Mouse (Mus musculus) forebrain, postnatal 0 days (tissue): ENCODE results near the gene Jmjd4. TPM values are rescaled to one million over a fixed set of nuclear protein-coding genes. Genes with fewer than 3 reads are reported as not detected.
A peak's percentile ranks its signal among the peaks of the same experiment; 100 is the strongest.

Experiments used
- ATAC-seq: fragments of 200-750 bp; cut with Nextera tagmentation; 2 replicates; pipeline ENCODE4 v1.8.0; 2017; ENCODE audit warnings: mild to moderate bottlenecking, moderate library complexity
- DNase-seq: peaks from one replicate; pipeline ENCODE4 v3.0.0-alpha.2; 2015
- H3K27ac ChIP-seq: fragments of 300-500 bp; sonication (generic); 2 replicates; pipeline ENCODE4 v1.5.1; 2014; ENCODE audit warnings: low read depth, mild to moderate bottlenecking, antibody characterized with exemption, low read length, moderate library complexity, mixed read lengths
- H3K27me3 ChIP-seq: fragments of 300-500 bp; sonication (generic); 2 replicates; pipeline ENCODE4 v1.6.1; 2014; ENCODE audit warnings: mild to moderate bottlenecking, low read length, mixed read lengths; ENCODE audit not compliant: insufficient read depth
- H3K36me3 ChIP-seq: fragments of 300-500 bp; sonication (generic); 2 replicates; pipeline ENCODE4 v1.6.1; 2014; ENCODE audit warnings: mild to moderate bottlenecking, moderate library complexity; ENCODE audit not compliant: insufficient read depth
- H3K4me1 ChIP-seq: fragments of 300-500 bp; sonication (generic); 2 replicates; pipeline ENCODE4 v1.6.1; 2014; ENCODE audit warnings: antibody characterized with exemption; ENCODE audit not compliant: insufficient read depth
- H3K4me2 ChIP-seq: fragments of 300-500 bp; sonication (generic); 2 replicates; pipeline ENCODE4 v1.6.1; 2014; ENCODE audit warnings: low read depth, mild to moderate bottlenecking, moderate library complexity
- H3K4me3 ChIP-seq: fragments of 300-500 bp; sonication (generic); 2 replicates; pipeline ENCODE4 v1.5.1; 2014; ENCODE audit warnings: low read depth, low read length, mixed read lengths
- H3K9ac ChIP-seq: fragments of 300-500 bp; sonication (generic); 2 replicates; pipeline ENCODE4 v1.6.1; 2014; ENCODE audit warnings: mild to moderate bottlenecking
- H3K9me3 ChIP-seq: fragments of 300-500 bp; sonication (generic); 2 replicates; pipeline ENCODE4 v1.6.1; 2016; ENCODE audit warnings: low read length
- CTCF ChIP-seq: sonication (generic); IDR thresholded peaks from 2 replicates; pipeline ENCODE4 v1.5.1; 2016; ENCODE audit warnings: antibody characterized with exemption, control low read depth, low read depth
- WGBS: fragments of 180-500 bp; shearing (Covaris S2); extraction: QIAGEN DNeasy Blood & Tissue Kit; methylation state at CpG from one replicate; pipeline ENCODE4 v1.1.7; 2014; 5-methylcytosine and 5-hydroxymethylcytosine counted together
- polyA plus RNA-seq: library from polyadenylated mRNA; unstranded; fragments of >200 nt; fragmentation: Nextera tagmentation; extraction: Ambion mirVana; gene quantifications from 2 replicates; pipeline ENCODE4 v1.2.1, GENCODE M21; 2015
- total RNA-seq: library from RNA; depleted of rRNA; stranded (reverse); fragments of >200 nt; gene quantifications from 2 replicates; pipeline ENCODE4 v1.2.3, GENCODE M21; 2014; rRNA removed

The Jmjd4 gene
- total RNA-seq (26.5 and 27.7 TPM in 2 replicates), polyA plus RNA-seq (14.2 and 17.0 TPM in 2 replicates)

- Histone ChIP-seq H3K4me3 (peak within 1 kb of the TSS; percentile 60), H3K27me3 (no peaks in the 10 kb centered on the region), H3K27ac (peak within 1 kb of the TSS; percentile 71), H3K4me1 (peaks cover 19% of the 10 kb centered on the region), H3K4me2 (peak within 1 kb of the TSS; percentile 86), H3K36me3 (peaks cover 16% of the 10 kb centered on the region), H3K9me3 (no peaks in the 10 kb centered on the region), H3K9ac (peak within 1 kb of the TSS; percentile 82)
- ATAC-seq (peak; percentile 97), DNase-seq (peak; percentile 94)
- WGBS: 4% methylated on average over 36 of the region's 40 CpGs
- TF ChIP-seq CTCF: no peak
Measured at GRCm38 (mm10) chr11:59449741-59450229, at the start of gene Jmjd4. Gene Jmjd4, plus strand, starts transcription at chr11:59450045.

GRCm38 (mm10) chr11:59400876-59401275 lies 49.0 kb upstream of the Jmjd4 start:
- DNase-seq (no peak), ATAC-seq (peak; percentile 32; the same call in 1 of the 2 replicates)
- Histone ChIP-seq H3K4me3 (no peak overlapping the region), H3K4me1 (no peaks in the 10 kb centered on the region), H3K4me2 (no peak overlapping the region), H3K36me3 (peaks cover 17% of the 10 kb centered on the region), H3K27ac (no peak overlapping the region), H3K9ac (no peak overlapping the region), H3K27me3 (no peaks in the 10 kb centered on the region), H3K9me3 (no peaks in the 10 kb centered on the region)
- no peak for TF ChIP-seq CTCF
- 79% methylated on average over 2 of the region's 2 CpGs for WGBS

- Histone ChIP-seq H3K4me1 (no peaks in the 10 kb centered on the region), H3K36me3 (peaks cover 38% of the 10 kb centered on the region)
Measured at GRCm38 (mm10) chr11:59405761-59406160, 44.1 kb upstream of the Jmjd4 start.

GRCm38 (mm10) chr11:59410851-59411250 lies 39.0 kb upstream of the Jmjd4 start:
- Histone ChIP-seq H3K9me3 (no peaks in the 10 kb centered on the region), H3K27me3 (no peaks in the 10 kb centered on the region), H3K4me2 (no peak overlapping the region), H3K27ac (no peak overlapping the region), H3K4me3 (no peak overlapping the region), H3K36me3 (peaks cover 37% of the 10 kb centered on the region), H3K4me1 (no peaks in the 10 kb centered on the region), H3K9ac (no peak overlapping the region)
- DNase-seq (no peak), ATAC-seq (no peak)
- WGBS: 79% methylated on average over 2 of the region's 2 CpGs
- no peak for TF ChIP-seq CTCF

More at GRCm38 (mm10) chr11:59405761-59406160, 44.1 kb upstream of the Jmjd4 start:
- H3K27me3 ChIP-seq: no peaks in the 10 kb centered on the region
- DNase-seq: no peak
- ATAC-seq: no peak
- H3K9me3 ChIP-seq: no peaks in the 10 kb centered on the region
- TF ChIP-seq CTCF: no peak
- H3K4me3 ChIP-seq: no peak overlapping the region
- no peak overlapping the region for H3K9ac ChIP-seq
- no peak overlapping the region for H3K4me2 ChIP-seq
- 84% methylated on average over 1 of the region's 1 CpGs for WGBS
- no peak overlapping the region for H3K27ac ChIP-seq

GRCm38 (mm10) chr11:59412058-59412457 lies 37.8 kb upstream of the Jmjd4 start:
- Histone ChIP-seq H3K27me3 (no peaks in the 10 kb centered on the region), H3K9ac (no peak overlapping the region), H3K9me3 (no peaks in the 10 kb centered on the region), H3K4me2 (no peak overlapping the region), H3K36me3 (peaks cover 30% of the 10 kb centered on the region), H3K27ac (no peak overlapping the region), H3K4me3 (no peak overlapping the region), H3K4me1 (no peaks in the 10 kb centered on the region)
- DNase-seq (no peak), ATAC-seq (no peak)
- no peak for TF ChIP-seq CTCF
- 42% methylated on average over 6 of the region's 6 CpGs for WGBS

GRCm38 (mm10) chr11:59412999-59413863 lies 36.6 kb upstream of the Jmjd4 start:
- Histone ChIP-seq H3K4me1 (no peaks in the 10 kb centered on the region), H3K27me3 (no peaks in the 10 kb centered on the region), H3K9me3 (no peaks in the 10 kb centered on the region), H3K36me3 (peaks cover 28% of the 10 kb centered on the region), H3K4me3 (no peak overlapping the region), H3K27ac (no peak overlapping the region), H3K9ac (no peak overlapping the region), H3K4me2 (no peak overlapping the region)
- 91% methylated on average over 13 of the region's 13 CpGs for WGBS
- ATAC-seq (no peak), DNase-seq (no peak)
- no peak for TF ChIP-seq CTCF

GRCm38 (mm10) chr11:59418708-59419107 lies 31.1 kb upstream of the Jmjd4 start:
- peaks cover 53% of the 10 kb centered on the region for H3K36me3 ChIP-seq
- no peak overlapping the region for H3K4me3 ChIP-seq
- H3K4me2 ChIP-seq: no peak overlapping the region
- DNase-seq (no peak), ATAC-seq (0 out of 2 replicates have a peak, but pooled peaks have one; percentile 29)
- H3K9me3 ChIP-seq: no peaks in the 10 kb centered on the region
- no peaks in the 10 kb centered on the region for H3K27me3 ChIP-seq
- WGBS: 73% methylated on average over 5 of the region's 5 CpGs
- TF ChIP-seq CTCF: no peak
- no peaks in the 10 kb centered on the region for H3K4me1 ChIP-seq
- H3K27ac ChIP-seq: no peak overlapping the region; the same call in 1 of the 2 replicates
- H3K9ac ChIP-seq: no peak overlapping the region
